Mouse (Mus musculus) left cerebral cortex, adult 11 months (tissue): ENCODE measurements around the gene Trim50.
"Not testable (repeated sequence)": the region's sequence is repeated elsewhere in the genome, so short reads cannot be mapped to it uniquely, and the experiment has no call there.

ENCODE experiments used
- DNase-seq: peaks from one replicate; pipeline ENCODE4 v3.0.0; 2022; ENCODE audit warnings: low spot score

The Trim50 gene

GRCm38 (mm10) chr5:135352995-135353394 lies at the start of gene Trim50:
Trim50 (plus strand) TSS chr5:135353295.
- DNase-seq, result no peak

GRCm38 (mm10) chr5:135306321-135306965 lies 46.7 kb upstream of the Trim50 start:
- DNase-seq, result no peak

- no peak for DNase-seq
These were observed 36.9 kb upstream of the Trim50 start for GRCm38 (mm10) chr5:135316177-135316576.

GRCm38 (mm10) chr5:135319856-135320255 lies 33.2 kb upstream of the Trim50 start:
- no peak for DNase-seq

GRCm38 (mm10) chr5:135322197-135322596 lies 30.9 kb upstream of the Trim50 start:
- no peak for DNase-seq

GRCm38 (mm10) chr5:135326121-135326659 lies 26.9 kb upstream of the Trim50 start:
- DNase-seq, result no peak

- DNase-seq, result no peak
These were observed 23.6 kb upstream of the Trim50 start for GRCm38 (mm10) chr5:135329471-135329870.

GRCm38 (mm10) chr5:135330201-135330600 lies 22.9 kb upstream of the Trim50 start:
- no peak for DNase-seq

- DNase-seq, result no peak
These were observed 21.9 kb upstream of the Trim50 start for GRCm38 (mm10) chr5:135331161-135331560.

GRCm38 (mm10) chr5:135337575-135337974 lies 15.5 kb upstream of the Trim50 start:
- DNase-seq, result no peak

- no peak for DNase-seq
These were observed 7.1 kb upstream of the Trim50 start for GRCm38 (mm10) chr5:135345989-135346388.

- no peak for DNase-seq
These were observed 6.7 kb upstream of the Trim50 start for GRCm38 (mm10) chr5:135346430-135346829.

- DNase-seq, result no peak
These were observed 5.5 kb upstream of the Trim50 start for GRCm38 (mm10) chr5:135347511-135348011.

- no peak for DNase-seq
These were observed 3.2 kb upstream of the Trim50 start, which contains the start of gene Fkbp6 for GRCm38 (mm10) chr5:135349862-135350261. Fkbp6 (minus strand) TSS chr5:135350044.

- no peak for DNase-seq
These were observed 1.5 kb upstream of the Trim50 start for GRCm38 (mm10) chr5:135351606-135352005.

- no peak for DNase-seq
These were observed 469 bp downstream of the Trim50 start for GRCm38 (mm10) chr5:135353564-135353963.

GRCm38 (mm10) chr5:135356090-135356489 lies 3.0 kb downstream of the Trim50 start:
- DNase-seq, result no peak

GRCm38 (mm10) chr5:135357556-135357955 lies 4.5 kb downstream of the Trim50 start:
- DNase-seq, result no peak

- no peak for DNase-seq
These were observed 6.7 kb downstream of the Trim50 start for GRCm38 (mm10) chr5:135359772-135360171.

- DNase-seq, result no peak
These were observed 9.5 kb downstream of the Trim50 start for GRCm38 (mm10) chr5:135362572-135362971.

GRCm38 (mm10) chr5:135363540-135363939 lies 10.4 kb downstream of the Trim50 start:
- no peak for DNase-seq

- no peak for DNase-seq
These were observed 14.7 kb downstream of the Trim50 start for GRCm38 (mm10) chr5:135367841-135368240.

GRCm38 (mm10) chr5:135368312-135368711 lies 15.2 kb downstream of the Trim50 start:
- DNase-seq, result no peak

GRCm38 (mm10) chr5:135369196-135369595 lies 16.1 kb downstream of the Trim50 start:
- not testable (repeated sequence) for DNase-seq
